Mouse (Mus musculus): Measurements from ENCODE around the gene Vac14. TPM values are rescaled to one million over a fixed set of nuclear protein-coding genes. Genes with fewer than 3 reads are reported as not detected.
A peak's percentile ranks its signal among the peaks of the same experiment; 100 is the strongest.

Vac14 gene
- 10 to 100 TPM; 12.5 to 15.4 TPM for total RNA-seq (2021)
- long read RNA-seq, experiment 1, transcript Vac14-201 (19 exons, 3,069 nt): major isoform, 13 of 39 reads
- long read RNA-seq, experiment 1, partial matches to known transcripts: 16 of 39 reads
- long read RNA-seq, experiment 1, other reads (novel, unspliced or antisense): 10 of 39 reads
- long read RNA-seq, experiment 2, transcript Vac14-201 (19 exons, 3,069 nt): major isoform, 18 of 65 reads
- long read RNA-seq, experiment 2, partial matches to known transcripts: 35 of 65 reads
- long read RNA-seq, experiment 2, other reads (novel, unspliced or antisense): 12 of 65 reads

GRCm38 (mm10) chr8:110618391-110619207 lies at the start of gene Vac14:
Gene Vac14 (plus strand): TSS chr8:110618585.
- intact Hi-C loops (cut with DNase I; ENCODE audit: low total_unique reads): no loop called here
- peak; percentile 98 for DNase-seq

GRCm38 (mm10) chr8:110592641-110593040 lies 25.7 kb upstream of the Vac14 start:
- intact Hi-C loops (cut with DNase I; ENCODE audit: low total_unique reads): no loop called here
- DNase-seq: no peak

- intact Hi-C loops (cut with DNase I; ENCODE audit: low total_unique reads): no loop called here
- DNase-seq: no peak
Measured at GRCm38 (mm10) chr8:110594164-110594563, 24.2 kb upstream of the Vac14 start.

GRCm38 (mm10) chr8:110604556-110604955 lies 13.8 kb upstream of the Vac14 start:
- DNase-seq: peak; percentile 23
- intact Hi-C loops (cut with DNase I; ENCODE audit: low total_unique reads): no loop called here

- intact Hi-C loops (cut with DNase I; ENCODE audit: low total_unique reads): loop anchor here (5.0 kb wide), 1 partner anchor 893 kb away; no protein-coding TSS in a partner anchor
- DNase-seq: no peak
Measured at GRCm38 (mm10) chr8:110605401-110606015, 12.9 kb upstream of the Vac14 start.

- intact Hi-C loops (cut with DNase I; ENCODE audit: low total_unique reads): no loop called here
- DNase-seq: no peak
Measured at GRCm38 (mm10) chr8:110615730-110616129, 2.7 kb upstream of the Vac14 start.

- intact Hi-C loops (cut with DNase I; ENCODE audit: low total_unique reads): no loop called here
- no peak for DNase-seq
Measured at GRCm38 (mm10) chr8:110617801-110618358, 505 bp upstream of the Vac14 start.

- no peak for DNase-seq
- intact Hi-C loops (cut with DNase I; ENCODE audit: low total_unique reads): no loop called here
Measured at GRCm38 (mm10) chr8:110619208-110619574, 806 bp downstream of the Vac14 start.

- no peak for DNase-seq
- intact Hi-C loops (cut with DNase I; ENCODE audit: low total_unique reads): no loop called here
Measured at GRCm38 (mm10) chr8:110619919-110620318, 1.5 kb downstream of the Vac14 start.

- intact Hi-C loops (cut with DNase I; ENCODE audit: low total_unique reads): no loop called here
- no peak for DNase-seq
Measured at GRCm38 (mm10) chr8:110626431-110626830, 8.0 kb downstream of the Vac14 start.

GRCm38 (mm10) chr8:110629245-110630063 lies 11.1 kb downstream of the Vac14 start:
- intact Hi-C loops (cut with DNase I; ENCODE audit: low total_unique reads): no loop called here
- peak; percentile 58 for DNase-seq

GRCm38 (mm10) chr8:110630079-110630478 lies 11.7 kb downstream of the Vac14 start:
- intact Hi-C loops (cut with DNase I; ENCODE audit: low total_unique reads): no loop called here
- DNase-seq: no peak

- intact Hi-C loops (cut with DNase I; ENCODE audit: low total_unique reads): no loop called here
- DNase-seq: peak; percentile 75
Measured at GRCm38 (mm10) chr8:110630571-110631071, 12.2 kb downstream of the Vac14 start.

- DNase-seq: no peak
- intact Hi-C loops (cut with DNase I; ENCODE audit: low total_unique reads): no loop called here
Measured at GRCm38 (mm10) chr8:110631201-110631600, 12.8 kb downstream of the Vac14 start.

GRCm38 (mm10) chr8:110633814-110634213 lies 15.4 kb downstream of the Vac14 start:
- no peak for DNase-seq
- intact Hi-C loops (cut with DNase I; ENCODE audit: low total_unique reads): no loop called here

- DNase-seq: peak; percentile 46
Measured at GRCm38 (mm10) chr8:110636182-110636581, 17.8 kb downstream of the Vac14 start.

GRCm38 (mm10) chr8:110642331-110642730 lies 23.9 kb downstream of the Vac14 start:
- intact Hi-C loops (cut with DNase I; ENCODE audit: low total_unique reads): loop anchor here (10.0 kb wide), 1 partner anchor 182 kb away; no protein-coding TSS in a partner anchor
- no peak for DNase-seq

More at GRCm38 (mm10) chr8:110636182-110636581, 17.8 kb downstream of the Vac14 start:
- intact Hi-C loops (cut with DNase I; ENCODE audit: low total_unique reads): no loop called here

GRCm38 (mm10) chr8:110643177-110643576 lies 24.8 kb downstream of the Vac14 start:
- DNase-seq: no peak
- intact Hi-C loops (cut with DNase I; ENCODE audit: low total_unique reads): loop anchor here (10.0 kb wide), 1 partner anchor 182 kb away; no protein-coding TSS in a partner anchor

- intact Hi-C loops (cut with DNase I; ENCODE audit: low total_unique reads): loop anchor here (10.0 kb wide), 1 partner anchor 180 kb away; no protein-coding TSS in a partner anchor
- DNase-seq: no peak
Measured at GRCm38 (mm10) chr8:110644422-110644821, 26.0 kb downstream of the Vac14 start.

All from gastrocnemius, postnatal 14 days (tissue).